Mouse (Mus musculus): Measurements from ENCODE around the gene Adipor1. TPM values are rescaled to one million over a fixed set of nuclear protein-coding genes. Genes with fewer than 3 reads are reported as not detected.

The Adipor1 gene
- polyA plus RNA-seq (2012; rRNA removed), result 106 and 122 TPM in 2 replicates

DNA sequence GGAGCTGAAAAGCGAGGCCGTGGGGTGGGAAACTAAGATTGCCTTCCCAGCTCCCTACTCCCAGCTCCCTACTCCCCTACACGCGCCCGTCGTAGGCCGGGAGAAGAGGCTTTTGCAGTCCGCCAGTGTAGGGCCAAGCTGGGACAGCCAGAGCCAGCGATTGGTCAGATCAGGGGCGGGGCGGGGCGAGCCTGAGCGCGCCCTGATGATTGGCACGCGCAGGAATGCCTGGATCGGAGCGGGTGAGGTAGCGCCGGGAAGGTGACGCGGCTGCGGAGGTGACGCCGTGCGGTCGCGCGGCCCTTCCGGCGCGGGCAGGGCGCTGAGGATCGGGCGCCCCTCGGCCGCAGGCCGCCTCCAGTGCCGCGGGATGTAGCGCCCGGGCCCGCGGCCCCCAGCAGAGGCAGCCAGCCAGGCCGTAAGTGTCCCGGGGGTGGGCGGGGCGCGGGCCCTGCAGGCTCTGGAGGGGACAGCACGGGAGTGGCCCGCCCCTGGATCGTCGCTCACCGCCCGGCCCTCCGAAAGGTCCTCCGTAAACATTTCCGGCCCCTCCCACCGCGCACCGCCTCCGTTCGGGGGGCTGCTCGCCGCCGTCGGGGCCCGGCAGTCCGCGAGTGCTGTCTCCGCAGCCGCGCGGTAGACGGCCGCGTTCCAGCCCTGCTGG, at the start of gene Adipor1:
TSS of gene Adipor1 (plus strand) at position 211 of the 664 bp plus-strand sequence.
- H3K27me3 ChIP-seq (ENCODE audit: control insufficient read depth, insufficient read depth, low read length), result no peaks in the 10 kb centered on the region
- peak within 1 kb of the TSS; percentile 78 for H3K4me3 ChIP-seq (ENCODE audit: extremely low read depth, insufficient read depth, insufficient read length)
- under 1% methylated on average over 74 of the region's 77 CpGs for WGBS
- H3K27ac ChIP-seq (ENCODE audit: insufficient read depth, low read length), result peak within 1 kb of the TSS; percentile 83
- peak; percentile 76 to 95 for DNase-seq (ENCODE audit: low read depth in 1 of 2, low spot score in 2 of 2)
- peaks cover 2% of the 10 kb centered on the region; the same call in 1 of the 2 replicates for H3K4me1 ChIP-seq (ENCODE audit: control insufficient read depth, insufficient read depth, insufficient read length)
- H3K36me3 ChIP-seq (ENCODE audit: control insufficient read depth, insufficient read depth, low read length), result peaks cover 1% of the 10 kb centered on the region; the same call in 1 of the 2 replicates
- TF ChIP-seq CTCF (IDR thresholded peaks at IDR 0.05; ENCODE audit: extremely low read depth, insufficient read depth, insufficient read length, insufficient replicate concordance) (no peak), POLR2A (IDR thresholded peaks at IDR 0.05; ENCODE audit: low read depth, low read length) (peak; percentile 46)

- H3K36me3 ChIP-seq (ENCODE audit: control insufficient read depth, insufficient read depth, low read length), result no peaks in the 10 kb centered on the region
- H3K4me1 ChIP-seq (ENCODE audit: control insufficient read depth, insufficient read depth, insufficient read length), result peaks cover 5% of the 10 kb centered on the region; the same call in 1 of the 2 replicates
- 0 out of 2 replicates have a peak, but pooled peaks cover 2% of the 10 kb centered on the region for H3K27me3 ChIP-seq (ENCODE audit: control insufficient read depth, insufficient read depth, low read length)
- no peak for TF ChIP-seq CTCF (IDR thresholded peaks at IDR 0.05; ENCODE audit: extremely low read depth, insufficient read depth, insufficient read length, insufficient replicate concordance)
- no peak for TF ChIP-seq POLR2A (IDR thresholded peaks at IDR 0.05; ENCODE audit: low read depth, low read length)
- no peak overlapping the region for H3K27ac ChIP-seq (ENCODE audit: insufficient read depth, low read length)
- 74% methylated on average over 5 of the region's 5 CpGs for WGBS
- no peak for DNase-seq (ENCODE audit: low read depth in 1 of 2, low spot score in 2 of 2)
- H3K4me3 ChIP-seq (ENCODE audit: extremely low read depth, insufficient read depth, insufficient read length), result no peak overlapping the region
These were observed 49.7 kb upstream of the Adipor1 start for GRCm38 (mm10) chr1:134365491-134365890.

DNA sequence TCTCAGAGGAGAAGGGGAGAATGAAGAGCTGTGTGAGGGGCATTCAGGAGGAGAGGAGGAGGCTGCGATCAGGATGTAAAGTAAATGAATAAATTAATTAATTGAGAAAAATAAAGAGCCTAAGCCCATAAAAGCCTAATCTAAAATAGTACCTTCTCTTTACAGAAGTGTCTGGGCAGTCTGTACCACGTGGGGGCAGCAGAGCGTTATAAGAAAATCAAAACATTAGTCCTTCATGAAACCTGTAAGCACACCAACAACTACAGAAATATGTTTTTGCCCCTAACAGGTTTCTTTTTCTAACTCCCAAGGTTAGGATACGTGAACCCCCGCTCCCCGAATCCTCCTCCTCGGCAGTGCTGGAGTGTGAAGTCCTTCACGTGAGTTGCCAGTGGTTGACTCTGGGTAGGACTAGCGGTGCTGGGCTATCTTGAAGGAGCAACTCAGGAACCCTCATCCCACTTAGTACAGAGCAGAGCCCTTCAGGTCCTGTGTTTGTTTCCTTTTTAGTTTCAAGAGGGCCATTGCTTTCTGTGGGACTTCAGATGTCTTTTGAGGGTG, 46.3 kb upstream of the Adipor1 start:
- Histone ChIP-seq H3K27ac (ENCODE audit: insufficient read depth, low read length) (no peak overlapping the region), H3K4me3 (ENCODE audit: extremely low read depth, insufficient read depth, insufficient read length) (no peak overlapping the region), H3K27me3 (ENCODE audit: control insufficient read depth, insufficient read depth, low read length) (0 out of 2 replicates have a peak, but pooled peaks cover 2% of the 10 kb centered on the region), H3K4me1 (ENCODE audit: control insufficient read depth, insufficient read depth, insufficient read length) (no peaks in the 10 kb centered on the region), H3K36me3 (ENCODE audit: control insufficient read depth, insufficient read depth, low read length) (no peaks in the 10 kb centered on the region)
- 54% methylated on average over 9 of the region's 9 CpGs for WGBS
- TF ChIP-seq POLR2A (IDR thresholded peaks at IDR 0.05; ENCODE audit: low read depth, low read length) (no peak), CTCF (IDR thresholded peaks at IDR 0.05; ENCODE audit: extremely low read depth, insufficient read depth, insufficient read length, insufficient replicate concordance) (no peak)
- peak in 1 of 2 experiments; percentile 48 for DNase-seq (ENCODE audit: low read depth in 1 of 2, low spot score in 2 of 2)

- no peaks in the 10 kb centered on the region for H3K36me3 ChIP-seq (ENCODE audit: control insufficient read depth, insufficient read depth, low read length)
- 81% methylated on average over 2 of the region's 2 CpGs for WGBS
- no peak for TF ChIP-seq CTCF (IDR thresholded peaks at IDR 0.05; ENCODE audit: extremely low read depth, insufficient read depth, insufficient read length, insufficient replicate concordance)
- TF ChIP-seq POLR2A (IDR thresholded peaks at IDR 0.05; ENCODE audit: low read depth, low read length), result no peak
- no peak overlapping the region for H3K27ac ChIP-seq (ENCODE audit: insufficient read depth, low read length)
- no peaks in the 10 kb centered on the region for H3K4me1 ChIP-seq (ENCODE audit: control insufficient read depth, insufficient read depth, insufficient read length)
- no peak overlapping the region for H3K4me3 ChIP-seq (ENCODE audit: extremely low read depth, insufficient read depth, insufficient read length)
- DNase-seq (ENCODE audit: low read depth in 1 of 2, low spot score in 2 of 2), result no peak
- H3K27me3 ChIP-seq (ENCODE audit: control insufficient read depth, insufficient read depth, low read length), result 0 out of 2 replicates have a peak, but pooled peaks cover under 1% of the 10 kb centered on the region
These were observed 41.1 kb upstream of the Adipor1 start for GRCm38 (mm10) chr1:134374124-134374523.

- no peak overlapping the region for H3K27ac ChIP-seq (ENCODE audit: insufficient read depth, low read length)
- no peak overlapping the region for H3K4me3 ChIP-seq (ENCODE audit: extremely low read depth, insufficient read depth, insufficient read length)
- 80% methylated on average over 2 of the region's 2 CpGs for WGBS
- H3K27me3 ChIP-seq (ENCODE audit: control insufficient read depth, insufficient read depth, low read length), result no peaks in the 10 kb centered on the region; the same call in 1 of the 2 replicates
- H3K4me1 ChIP-seq (ENCODE audit: control insufficient read depth, insufficient read depth, insufficient read length), result no peaks in the 10 kb centered on the region
- no peaks in the 10 kb centered on the region for H3K36me3 ChIP-seq (ENCODE audit: control insufficient read depth, insufficient read depth, low read length)
- DNase-seq (ENCODE audit: low read depth in 1 of 2, low spot score in 2 of 2), result no peak
- TF ChIP-seq POLR2A (IDR thresholded peaks at IDR 0.05; ENCODE audit: low read depth, low read length) (no peak), CTCF (IDR thresholded peaks at IDR 0.05; ENCODE audit: extremely low read depth, insufficient read depth, insufficient read length, insufficient replicate concordance) (no peak)
These were observed 34.1 kb upstream of the Adipor1 start for GRCm38 (mm10) chr1:134381051-134381450.

GRCm38 (mm10) chr1:134381795-134382625, 33.2 kb upstream of the Adipor1 start:
- no peak overlapping the region for H3K4me3 ChIP-seq (ENCODE audit: extremely low read depth, insufficient read depth, insufficient read length)
- WGBS, result 10% methylated on average over 19 of the region's 19 CpGs
- no peaks in the 10 kb centered on the region; the same call in 1 of the 2 replicates for H3K27me3 ChIP-seq (ENCODE audit: control insufficient read depth, insufficient read depth, low read length)
- no peak for DNase-seq (ENCODE audit: low read depth in 1 of 2, low spot score in 2 of 2)
- H3K36me3 ChIP-seq (ENCODE audit: control insufficient read depth, insufficient read depth, low read length), result no peaks in the 10 kb centered on the region
- TF ChIP-seq POLR2A (IDR thresholded peaks at IDR 0.05; ENCODE audit: low read depth, low read length) (no peak), CTCF (IDR thresholded peaks at IDR 0.05; ENCODE audit: extremely low read depth, insufficient read depth, insufficient read length, insufficient replicate concordance) (no peak)
- no peak overlapping the region for H3K27ac ChIP-seq (ENCODE audit: insufficient read depth, low read length)
- H3K4me1 ChIP-seq (ENCODE audit: control insufficient read depth, insufficient read depth, insufficient read length), result no peaks in the 10 kb centered on the region

Measured in spleen, adult 2 months (tissue).